Mouse (Mus musculus) skeletal muscle tissue, postnatal 0 days (tissue): ENCODE results near the gene Crygn. TPM values are rescaled to one million over a fixed set of nuclear protein-coding genes. Genes with fewer than 3 reads are reported as not detected.

Experiments used
- polyA plus RNA-seq: library from polyadenylated mRNA; unstranded; fragments of >200 nt; fragmentation: Nextera tagmentation; extraction: Ambion mirVana; gene quantifications from 2 replicates; pipeline ENCODE4 v1.2.1, GENCODE M21; 2015

The Crygn gene
- 1.6 and 1.8 TPM in 2 replicates for polyA plus RNA-seq

DNA sequence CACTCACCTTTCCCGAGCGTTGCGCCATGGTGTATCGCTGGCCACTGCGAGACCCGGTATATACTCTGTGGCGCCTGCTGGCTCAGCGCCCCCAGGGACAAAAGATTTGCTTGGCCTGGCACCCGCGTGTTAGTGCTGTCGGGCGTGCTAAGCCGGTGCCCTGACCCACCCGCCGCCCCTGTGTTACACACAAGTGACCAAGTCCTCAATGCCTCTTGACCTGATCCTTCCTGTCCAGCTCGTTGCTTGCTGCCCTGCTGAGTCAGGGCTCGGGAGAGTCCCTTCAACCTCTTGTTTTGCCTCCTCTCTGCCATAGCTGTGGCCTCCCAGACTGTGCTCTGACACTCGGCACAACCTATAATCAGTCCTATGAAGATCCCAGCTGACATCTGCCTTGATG is at the start of gene Crygn:
Crygn (minus strand) TSS at position 193 of the 400 bp plus-strand sequence.

GRCm38 (mm10) chr5:24730488-24730871 is 27.3 kb downstream of the Crygn start, which contains the start of gene Wdr86:
Gene Wdr86, minus strand, starts transcription at chr5:24730727.

Other genes starting within 250 kb of the Crygn start
- gene Gbx1, start 230.8 kb downstream of the Crygn start, polyA plus RNA-seq, result not detected in 2 replicates
- 14.7 and 14.9 TPM in 2 replicates for gene Asb10, start 217.0 kb downstream of the Crygn start, polyA plus RNA-seq
- gene 4931409K22Rik, start 201.2 kb downstream of the Crygn start, polyA plus RNA-seq, result 0.04 TPM in 1 of 2 replicates, not detected in the other
- 53.7 and 54.0 TPM in 2 replicates for gene Abcf2, start 180.5 kb downstream of the Crygn start, polyA plus RNA-seq
- gene Chpf2, start 171.3 kb downstream of the Crygn start, polyA plus RNA-seq, result 18.3 and 20.0 TPM in 2 replicates
- gene Smarcd3, start 133.6 kb downstream of the Crygn start, polyA plus RNA-seq, result 56.4 and 71.2 TPM in 2 replicates
- 22.5 and 22.8 TPM in 2 replicates for gene Nub1, start 72.5 kb downstream of the Crygn start, polyA plus RNA-seq
- 2.6 and 3.0 TPM in 2 replicates for gene Wdr86, start 27.3 kb downstream of the Crygn start, polyA plus RNA-seq
- gene Rheb, start 84.6 kb upstream of the Crygn start, polyA plus RNA-seq, result 194 and 203 TPM in 2 replicates